ENCODE assay signal across 10 mouse cellular contexts in genomic region chr4:146501727-146502126, GRCm38 (mm10). TPM values are rescaled to one million over a fixed set of nuclear protein-coding genes. Genes with fewer than 3 reads are reported as not detected.
DNase-seq lines count a peak whose midpoint lies in the region; TF ChIP-seq lines count a peak whose summit lies in the region.
"Not testable (repeated sequence)": the region's sequence is repeated elsewhere in the genome, so short reads cannot be mapped to it uniquely, and the experiment has no call there.
"Had no signal": no experiment of that assay in that cellular context is flagged by ENCODE, and none has a peak within 500 bp of the region (broad histone marks: within the 10 kb centered on the region; RNA-seq: fewer than 3 reads in every experiment).

Zfp981 (plus strand) TSS chr4:146502027.

- in situ Hi-C loops in ES-E14 (cut with MboI; ENCODE audit: low sequenced_read_pairs in 2 of 2, unreplicated experiment in 2 of 2), result not testable (repeated sequence)

- H3K27me3 ChIP-seq in E14TG2a.4 (ENCODE audit: insufficient read depth, low read length); ES-Bruce4 (ENCODE audit: control insufficient read depth, insufficient read depth, low read length, poor library complexity, severe bottlenecking): not testable (repeated sequence)

- 86% methylated on average over 4 of the region's 4 CpGs for WGBS in bone marrow, adult 2 months

- not testable (repeated sequence) for DNase-seq in ES-E14 (ENCODE audit: low read depth, low spot score)
- DNase-seq in R1 (ENCODE audit: low read depth, low spot score), result peak; percentile 80
- DNase-seq in heart, adult 11 months, result peak; percentile 80

- not testable (repeated sequence) for TF ChIP-seq EP300 in ES-Bruce4 (IDR thresholded peaks at IDR 0.05; ENCODE audit: insufficient read depth, low read depth, low read length)

- peak within 1 kb of the TSS; percentile 29; the same call in 1 of the 2 replicates for H3K27ac ChIP-seq in ES-Bruce4 (ENCODE audit: insufficient read depth, low read length)
- H3K27ac ChIP-seq in ES-E14 (ENCODE audit: insufficient read depth, low read depth, low read length, poor library complexity, severe bottlenecking), result peak within 1 kb of the TSS; percentile 54
- H3K27ac ChIP-seq in bone marrow, adult 2 months (ENCODE audit: control insufficient read depth, insufficient read depth, low read depth, low read length, poor library complexity), result not testable (repeated sequence)

- not testable (repeated sequence) for H3K36me3 ChIP-seq in E14TG2a.4 (ENCODE audit: insufficient read depth, low read length); ES-Bruce4 (ENCODE audit: control insufficient read depth, insufficient read depth, low read length, poor library complexity, severe bottlenecking); ES-E14 (ENCODE audit: control insufficient read depth, insufficient read depth, low read length, poor library complexity, severe bottlenecking)

- not testable (repeated sequence) for TF ChIP-seq CTCF in E14TG2a.4 (conservative IDR thresholded peaks at IDR 0.05; ENCODE audit: low read length); ES-Bruce4 (IDR thresholded peaks at IDR 0.05; ENCODE audit: low read depth, low read length); bone marrow, adult 2 months (IDR thresholded peaks at IDR 0.05; ENCODE audit: control insufficient read depth, insufficient read depth, low read length)

- H3K9me3 ChIP-seq in E14TG2a.4 (ENCODE audit: low read length) (peaks cover 15% of the 10 kb centered on the region), ES-Bruce4 (replicated peaks; ENCODE audit: control insufficient read depth, insufficient read depth, low read length, poor library complexity, severe bottlenecking) (peaks cover 18% of the 10 kb centered on the region)
- not testable (repeated sequence) for H3K9me3 ChIP-seq in ES-E14 (ENCODE audit: control insufficient read depth, insufficient read depth, low read depth, low read length)

- H3K4me1 ChIP-seq in E14TG2a.4 (replicated peaks; ENCODE audit: low read depth, low read length), result peaks cover 17% of the 10 kb centered on the region
- H3K4me1 ChIP-seq in ES-Bruce4 (ENCODE audit: control insufficient read depth, insufficient read depth, low read length); ES-E14 (ENCODE audit: control insufficient read depth in 2 of 2, insufficient read depth in 2 of 2, low read length in 2 of 2, poor library complexity in 1 of 2); bone marrow, adult 2 months (ENCODE audit: control insufficient read depth, insufficient read depth, low read length): not testable (repeated sequence)

- peak within 1 kb of the TSS; percentile 3; the same call in 1 of the 2 replicates for H3K9ac ChIP-seq in ES-Bruce4 (ENCODE audit: low read depth, poor library complexity, severe bottlenecking)
- peak within 1 kb of the TSS; percentile 82 for H3K9ac ChIP-seq in ES-E14 (ENCODE audit: insufficient read depth, low read depth, low read length, poor library complexity, severe bottlenecking)

- H3K4me3 ChIP-seq in E14TG2a.4 (replicated peaks; ENCODE audit: low read length) (peak within 1 kb of the TSS; percentile 78), ES-Bruce4 (ENCODE audit: low read depth, low read length) (peak within 1 kb of the TSS; percentile 54), ES-E14 (ENCODE audit: insufficient read depth in 1 of 2, low read depth in 1 of 2, low read length in 2 of 2, poor library complexity in 1 of 2, severe bottlenecking in 1 of 2) (peak within 1 kb of the TSS; percentile 47 to 65)
- H3K4me3 ChIP-seq in bone marrow, adult 2 months (replicated peaks; ENCODE audit: control insufficient read depth, low read depth, low read length), result not testable (repeated sequence)

- not testable (repeated sequence) for TF ChIP-seq POLR2A in ES-Bruce4 (IDR thresholded peaks at IDR 0.05; ENCODE audit: insufficient read depth, low read length); bone marrow, adult 2 months (IDR thresholded peaks at IDR 0.05; ENCODE audit: borderline replicate concordance, control insufficient read depth, low read depth, low read length)

RNA-seq across cellular contexts. Expression of gene Zfp981, which starts in this region (rescaled TPM):
- 35.1 and 39.3 TPM in 2 replicates for polyA plus RNA-seq in ES-Bruce4 (2011; ENCODE audit: insufficient read depth, insufficient read length, low read depth, missing spikeins)
- 136 and 150 TPM in 2 replicates for total RNA-seq in ES-E14 (2012; rRNA removed)
- 26.1 TPM in 1 of 2 replicates, not detected in the other for polyA plus RNA-seq in bone marrow, adult 2 months (2011; ENCODE audit: insufficient read depth, insufficient read length, low replicate concordance, missing spikeins)
- total RNA-seq: CH12.LX had no signal
- polyA plus RNA-seq: adrenal gland, adult 2 months; CD4-positive, CD25-positive, alpha-beta regulatory T cell, adult 4 months; G1E had no signal
